Mouse (Mus musculus): Measurements from ENCODE around the gene Dapk2.

Gene Dapk2

GRCm38 (mm10) chr9:66142265-66142664 is 15.8 kb upstream of the Dapk2 start:
- no peak for ATAC-seq (ENCODE audit: low TSS enrichment)

DNA sequence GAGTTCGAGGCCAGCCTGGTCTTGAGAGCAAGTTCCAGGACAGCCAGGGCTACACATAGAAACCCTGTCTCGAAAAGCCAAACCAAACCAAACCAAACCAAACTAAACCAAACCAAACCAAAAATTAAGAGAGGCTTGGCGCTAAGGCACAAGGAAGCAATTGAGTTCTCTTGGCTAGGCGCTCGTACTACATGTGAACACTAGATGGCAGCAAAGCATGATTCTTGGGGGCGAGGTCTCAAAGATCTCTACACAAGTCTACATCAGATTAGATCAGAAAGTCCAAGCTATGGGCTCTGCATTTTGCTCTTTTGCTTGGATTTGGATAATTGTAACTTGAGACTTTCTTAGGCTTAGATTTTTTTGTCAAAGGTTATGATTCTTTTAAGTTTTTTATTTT is 13.8 kb upstream of the Dapk2 start:
- peak; percentile 86 for ATAC-seq (ENCODE audit: low TSS enrichment)

DNA sequence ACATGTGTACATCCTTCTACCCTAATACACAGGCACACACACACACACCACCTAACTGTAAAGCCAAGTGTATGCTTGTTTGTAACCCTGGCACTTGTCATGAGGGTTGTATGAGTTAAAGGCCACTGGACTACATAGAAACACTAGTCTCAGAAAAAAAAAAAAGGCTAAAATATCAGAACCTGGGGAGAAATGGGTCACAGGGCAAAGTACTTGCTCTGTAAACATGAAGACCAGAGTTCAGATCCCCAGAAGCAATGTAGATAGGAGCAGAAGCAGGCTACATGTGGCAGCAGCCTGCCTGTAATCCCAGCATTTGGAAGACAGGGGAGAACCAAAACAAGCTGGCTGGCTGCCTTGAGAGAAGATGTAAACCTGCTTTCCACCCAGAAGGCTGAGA is 11.9 kb upstream of the Dapk2 start:
- ATAC-seq (ENCODE audit: low TSS enrichment) = no peak

DNA sequence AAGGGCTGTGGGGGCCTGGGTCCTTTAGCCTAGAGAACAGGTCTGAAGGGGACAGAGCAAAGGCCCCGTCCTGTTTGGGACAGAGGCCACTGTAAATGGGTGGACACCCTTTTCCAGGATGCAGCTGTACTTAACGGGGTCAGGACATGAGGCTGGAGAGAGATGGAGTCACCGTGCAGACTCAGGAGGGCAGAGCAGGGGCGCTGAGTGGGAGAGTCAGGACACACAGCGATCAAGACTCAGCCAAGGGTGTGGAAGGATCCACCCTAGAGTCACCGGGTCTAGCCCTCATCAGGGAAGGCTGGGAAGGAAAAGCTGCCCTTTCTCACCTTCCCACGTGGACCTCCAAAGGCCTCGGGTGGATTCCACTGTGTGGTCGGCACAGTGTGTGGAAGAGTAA is 6.0 kb upstream of the Dapk2 start:
- no peak for ATAC-seq (ENCODE audit: low TSS enrichment)

DNA sequence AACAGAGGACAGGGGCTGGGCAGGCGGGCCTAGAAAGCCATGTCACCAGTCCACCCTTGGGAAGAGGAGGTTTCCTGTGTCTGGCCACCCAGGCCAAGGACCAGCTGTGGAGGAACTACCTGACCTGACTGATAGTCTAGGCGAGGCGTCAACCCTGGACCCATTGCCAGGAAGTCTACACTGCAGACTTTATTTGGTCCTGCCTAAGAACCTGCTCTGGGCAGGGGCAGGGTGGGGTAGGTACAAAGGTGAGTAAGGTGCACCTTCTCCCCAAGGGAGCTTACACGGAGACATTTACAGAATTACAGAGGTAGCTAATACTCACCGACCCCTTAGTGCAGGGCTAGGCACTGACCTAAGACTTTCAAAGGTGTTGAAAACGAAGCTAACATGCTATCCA is 4.4 kb upstream of the Dapk2 start:
- no peak for ATAC-seq (ENCODE audit: low TSS enrichment)

DNA sequence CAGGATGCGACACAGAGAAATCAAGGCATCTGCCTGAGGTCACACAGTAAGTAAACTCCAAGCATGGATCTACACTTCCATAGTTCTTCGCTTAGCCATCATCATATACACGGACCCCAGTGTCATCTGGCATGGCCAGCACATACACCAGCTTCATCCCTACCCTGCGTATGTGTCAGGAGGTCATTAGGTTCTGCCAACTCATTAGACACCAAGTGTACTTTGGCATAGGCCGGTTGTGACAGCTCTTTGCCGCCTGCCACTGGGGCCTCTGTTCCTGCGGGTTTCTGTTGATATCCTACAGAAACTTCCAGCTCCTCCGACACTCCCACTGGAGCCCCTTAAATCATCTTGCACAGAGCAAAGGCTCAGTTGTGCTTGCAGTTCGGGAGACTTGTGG is 4.0 kb upstream of the Dapk2 start:
- no peak for ATAC-seq (ENCODE audit: low TSS enrichment)

- no peak for ATAC-seq (ENCODE audit: low TSS enrichment)
These were observed 2.5 kb upstream of the Dapk2 start for GRCm38 (mm10) chr9:66155534-66155933.

- no peak for ATAC-seq (ENCODE audit: low TSS enrichment)
These were observed 935 bp downstream of the Dapk2 start for GRCm38 (mm10) chr9:66158885-66159430.

DNA sequence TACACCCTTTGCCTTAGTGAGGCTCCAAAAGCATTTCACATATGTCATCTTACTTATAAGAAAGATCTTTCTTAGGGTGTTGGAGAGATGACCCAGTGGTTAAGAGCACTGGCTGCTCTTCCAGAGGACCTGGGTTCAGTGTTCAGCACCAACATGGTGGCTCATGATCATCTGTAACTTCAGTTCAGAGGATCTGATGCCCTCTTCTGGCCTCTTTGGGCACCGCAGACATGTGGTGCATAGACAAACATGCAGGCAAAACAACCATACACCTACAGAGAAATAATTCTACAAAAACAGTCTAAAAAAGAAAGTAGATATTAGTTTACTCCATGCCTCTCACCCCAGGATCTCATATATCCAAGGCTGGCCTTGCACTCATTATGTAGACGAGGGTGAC is 2.1 kb downstream of the Dapk2 start:
- ATAC-seq (ENCODE audit: low TSS enrichment) = no peak

DNA sequence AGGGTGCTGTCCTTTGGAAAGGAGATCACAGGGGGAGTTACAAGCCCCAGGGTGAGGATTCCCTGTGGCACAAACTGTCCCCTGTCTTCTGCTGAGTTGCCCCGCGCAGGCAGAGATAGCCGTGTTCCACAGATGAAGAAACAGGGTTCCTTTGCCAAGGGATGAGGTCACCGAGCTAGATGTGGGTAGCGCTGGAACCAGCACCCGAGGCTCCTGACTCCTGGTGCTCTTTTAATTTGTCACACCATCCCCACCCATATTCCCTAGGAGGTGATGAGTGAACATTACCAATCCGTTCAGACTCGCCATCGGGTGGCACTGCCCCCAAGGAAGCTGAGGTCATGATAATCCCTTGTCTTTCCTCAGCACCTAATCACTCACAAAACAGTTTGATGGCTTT is 5.0 kb downstream of the Dapk2 start:
- no peak for ATAC-seq (ENCODE audit: low TSS enrichment)

- ATAC-seq (ENCODE audit: low TSS enrichment) = no peak
These were observed 9.2 kb downstream of the Dapk2 start for GRCm38 (mm10) chr9:66167222-66167621.

DNA sequence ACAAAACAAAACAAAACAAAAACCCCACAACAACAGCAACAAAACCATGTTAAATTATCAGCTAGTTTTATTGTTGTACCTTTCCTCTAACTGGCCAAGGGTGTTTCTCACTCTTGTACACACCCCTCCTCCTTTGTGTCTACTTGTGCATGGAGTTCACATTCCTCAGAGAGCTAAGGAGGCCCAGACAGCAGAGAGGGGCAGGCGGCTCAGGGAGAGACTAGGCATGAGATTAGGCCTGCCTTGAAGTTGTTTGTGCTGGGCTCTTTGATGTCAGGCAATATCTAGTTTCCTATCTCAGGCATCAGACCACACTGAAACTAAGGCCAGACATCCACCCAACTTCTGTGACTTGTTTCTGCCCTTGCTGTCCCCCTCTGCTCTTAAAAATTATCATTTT is 10.2 kb downstream of the Dapk2 start:
- no peak for ATAC-seq (ENCODE audit: low TSS enrichment)

GRCm38 (mm10) chr9:66170506-66170905 is 12.5 kb downstream of the Dapk2 start:
- ATAC-seq (ENCODE audit: low TSS enrichment) = peak; percentile 27; the same call in 1 of the 2 replicates

DNA sequence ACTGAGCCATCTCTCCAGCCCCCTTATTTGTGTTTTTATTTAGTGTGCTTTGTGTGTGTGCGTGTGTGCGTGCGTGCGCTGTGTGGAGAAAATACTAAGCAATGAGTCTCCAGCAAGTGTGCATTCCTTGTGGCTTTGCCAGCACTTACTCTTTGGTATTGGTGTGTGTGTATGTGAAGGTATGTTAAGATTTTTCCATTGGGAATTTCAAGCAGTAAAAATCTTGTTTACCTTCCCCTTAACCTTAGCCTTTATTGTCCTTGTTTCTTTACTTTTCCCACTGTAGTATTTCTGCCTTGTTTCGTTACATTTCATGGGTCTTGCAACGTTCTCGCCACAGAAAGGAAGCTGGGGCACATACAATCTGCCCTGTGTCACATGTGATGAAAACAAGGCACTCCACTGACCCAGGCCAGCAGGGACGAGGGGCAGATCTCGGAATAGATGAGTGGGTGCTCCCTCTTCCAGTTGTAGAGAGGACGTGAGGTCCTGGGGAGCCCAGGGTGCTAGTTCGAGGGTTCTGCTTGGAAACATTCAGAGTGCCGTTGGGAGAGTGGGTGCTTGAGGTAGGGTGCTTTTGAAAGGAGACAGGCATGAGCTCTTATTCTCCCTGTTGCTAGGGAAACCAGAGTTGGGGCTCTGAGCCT is 13.4 kb downstream of the Dapk2 start:
- no peak for ATAC-seq (ENCODE audit: low TSS enrichment)

GRCm38 (mm10) chr9:66173316-66173855 is 15.4 kb downstream of the Dapk2 start:
- ATAC-seq (ENCODE audit: low TSS enrichment) = no peak

DNA sequence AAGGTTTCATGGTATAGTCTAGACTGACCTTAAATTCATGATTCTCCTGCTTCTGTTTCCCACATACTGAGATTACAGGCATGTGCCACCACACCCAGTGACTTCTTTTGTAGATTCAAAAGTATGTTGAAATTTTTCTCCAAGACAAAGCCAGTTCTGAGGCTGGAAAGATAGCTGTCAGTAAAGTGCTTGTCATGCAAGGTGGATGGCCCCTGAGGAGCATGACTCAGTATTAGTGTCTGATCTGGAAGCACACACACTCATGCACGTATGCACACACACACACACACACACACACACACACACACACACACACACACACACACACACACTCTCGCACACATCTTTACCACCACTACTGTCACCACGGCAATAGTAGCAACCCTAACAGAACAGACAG is 17.0 kb downstream of the Dapk2 start:
- no peak for ATAC-seq (ENCODE audit: low TSS enrichment)

GRCm38 (mm10) chr9:66177975-66178374 is 20.0 kb downstream of the Dapk2 start:
- no peak for ATAC-seq (ENCODE audit: low TSS enrichment)

GRCm38 (mm10) chr9:66179795-66180194 is 21.8 kb downstream of the Dapk2 start:
- ATAC-seq (ENCODE audit: low TSS enrichment) = no peak

DNA sequence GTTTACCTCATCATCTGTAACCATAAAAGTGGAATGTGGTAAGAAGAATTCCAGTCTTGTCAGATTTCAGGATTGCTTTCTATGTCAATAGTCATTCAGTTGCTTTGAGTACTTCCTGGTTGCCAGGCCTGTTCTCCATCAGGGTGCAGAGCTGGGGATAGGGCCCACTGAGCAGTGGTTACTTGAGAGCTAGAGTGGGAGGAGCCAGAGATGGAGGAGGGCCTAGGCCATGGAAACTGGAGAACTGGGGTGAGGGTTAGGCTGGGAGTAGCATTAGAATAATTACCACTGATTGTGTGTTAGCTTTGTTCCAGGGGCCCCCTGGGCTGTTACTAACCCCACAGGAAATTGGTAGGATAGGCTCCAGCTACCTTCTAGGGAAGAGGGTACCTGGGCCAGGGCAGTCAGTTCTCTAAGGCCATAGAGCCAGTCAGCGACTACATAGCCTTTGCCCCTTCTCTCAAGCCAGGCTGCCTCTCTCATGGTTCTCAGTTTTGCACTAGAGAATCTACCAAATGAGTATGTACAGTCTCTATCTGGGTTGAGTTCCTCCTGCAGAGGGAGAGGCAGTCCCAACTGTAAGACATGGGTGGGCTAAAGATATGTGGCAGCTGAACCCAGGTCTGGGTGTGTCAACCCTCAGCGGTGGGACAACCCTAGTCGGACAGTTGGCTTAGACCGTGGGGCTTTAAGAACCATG is 23.3 kb downstream of the Dapk2 start:
- no peak for ATAC-seq (ENCODE audit: low TSS enrichment)

DNA sequence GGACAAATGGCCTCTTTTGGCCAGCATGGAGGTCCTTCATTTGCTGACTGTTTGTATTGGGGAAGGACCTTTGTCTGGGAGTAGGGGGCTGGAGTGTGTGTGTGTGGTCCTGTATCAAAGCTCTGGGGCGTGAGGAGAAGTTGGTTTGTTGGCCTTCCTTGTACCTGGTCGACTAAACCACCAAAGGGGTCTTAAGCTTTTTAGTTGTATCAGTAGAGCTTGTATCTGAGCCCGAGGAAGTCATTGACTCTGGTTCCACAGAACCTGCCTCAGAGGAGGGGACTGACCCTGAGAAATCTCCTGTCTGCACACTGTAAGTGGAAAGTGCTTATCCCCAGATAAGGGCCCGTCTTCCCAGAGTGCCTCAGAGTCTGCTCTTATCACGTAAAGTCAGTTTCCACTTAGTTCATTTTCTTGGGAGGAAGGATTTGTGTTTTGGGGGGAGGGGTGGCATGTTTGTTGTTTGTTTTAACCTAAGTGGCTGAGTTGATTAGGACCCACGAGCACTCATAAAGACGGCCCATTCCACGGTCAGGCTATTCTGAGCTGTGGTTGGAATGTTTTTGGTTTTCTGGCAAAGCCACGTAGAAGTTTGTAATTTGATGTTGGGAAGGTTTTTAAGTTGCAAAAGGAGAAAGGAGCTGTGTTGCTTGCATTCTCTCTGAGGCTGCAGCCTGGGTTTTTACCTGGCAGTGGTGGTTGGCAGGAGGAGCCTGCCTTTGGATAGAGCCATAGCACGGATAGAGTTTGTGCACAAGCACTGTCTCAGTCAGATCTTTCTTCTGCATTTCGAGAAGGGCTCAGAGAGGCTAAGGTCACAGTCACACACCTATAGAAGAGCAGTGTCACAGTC is 24.0 kb downstream of the Dapk2 start:
- ATAC-seq (ENCODE audit: low TSS enrichment) = no peak

DNA sequence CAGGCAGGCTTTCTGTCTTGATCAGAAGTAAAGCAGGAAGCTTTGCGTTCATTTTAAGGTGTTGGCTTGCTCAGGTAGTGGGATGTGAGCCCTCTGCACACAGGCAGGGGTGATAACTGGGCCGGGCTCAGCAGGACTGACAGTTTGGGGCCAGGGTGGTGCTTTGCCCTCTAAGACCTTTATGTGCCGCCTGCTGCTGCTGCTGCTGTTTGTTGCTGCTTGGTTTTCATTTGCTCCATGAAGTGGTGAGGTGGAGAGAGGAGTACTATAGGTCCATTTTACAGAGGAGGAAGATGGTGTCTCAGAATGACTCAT is 24.6 kb downstream of the Dapk2 start:
- no peak for ATAC-seq (ENCODE audit: low TSS enrichment)

DNA sequence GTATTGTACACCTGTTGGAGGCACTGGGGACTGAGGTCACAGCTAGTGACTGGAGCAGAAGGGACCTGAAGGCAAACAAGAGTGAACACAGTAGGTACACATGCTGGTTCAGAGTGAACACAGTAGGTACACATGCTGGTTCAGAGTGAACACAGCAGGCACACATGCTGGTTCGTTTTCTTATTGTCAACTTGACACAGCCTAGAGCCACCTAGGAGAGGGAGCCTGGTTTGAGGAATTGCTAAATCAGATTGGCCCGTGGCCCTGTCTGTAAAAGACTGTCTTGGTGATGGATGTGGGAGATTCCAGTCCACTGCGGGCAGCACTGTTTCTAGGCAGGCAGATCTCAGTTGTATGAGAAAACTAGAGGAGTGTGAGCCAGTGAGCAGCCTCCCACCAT is 25.0 kb downstream of the Dapk2 start:
- no peak for ATAC-seq (ENCODE audit: low TSS enrichment)

Data from frontal cortex, adult (tissue).